Mouse (Mus musculus) layer of hippocampus, postnatal 25 days (tissue): ENCODE results near the gene Cd82. TPM values are rescaled to one million over a fixed set of nuclear protein-coding genes. Genes with fewer than 3 reads are reported as not detected.

Experiments
- DNase-seq, 2 experiments: peaks; one replicate each; pipeline ENCODE4 v3.0.0; 2022; ENCODE audit warnings: mixed read lengths in 2 of 2, low spot score in 1 of 2; ENCODE audit errors: extremely low spot score in 1 of 2
- microRNA-seq, 2 experiments: library from miRNA; unstranded; fragments of <30 nt; microRNA quantifications; one replicate each; pipeline ENCODE4 v1.2.0; 2021
- total RNA-seq, 2 experiments: library from RNA; stranded (reverse); gene quantifications; 2 replicates each; pipeline ENCODE4 v1.2.3; 2021

Gene Cd82
- total RNA-seq, 2 experiments from 2014 or later: 22.0 to 23.8 TPM

GRCm38 (mm10) chr2:93372097-93372571, 90.8 kb downstream of the Cd82 start:
- no peak for DNase-seq

Small RNA genes within 50 kb of the gene (microRNA-seq; reads per million reads assigned to microRNA genes)
- gene Mir7001: 0 reads per million in 2 experiments

Other genes starting within 250 kb of the Cd82 start
- gene Tspan18, start 128.6 kb downstream of the Cd82 start, total RNA-seq: 10 to 100 TPM; 37.1 to 40.1 TPM
- gene Gm10803, start 97.4 kb upstream of the Cd82 start, total RNA-seq: not detected
- under 1 TPM; 0.44 to 0.56 TPM for gene Alx4, start 179.2 kb upstream of the Cd82 start, total RNA-seq